Mouse (Mus musculus) leukemia stem cell, adult 10-12 weeks (primary cell): Measurements from ENCODE around the gene Zfp759. TPM values are rescaled to one million over a fixed set of nuclear protein-coding genes. Genes with fewer than 3 reads are reported as not detected.

Source experiments
- polyA plus RNA-seq: library from polyadenylated mRNA; stranded (reverse); fragments of >175 nt; gene quantifications from 2 replicates; pipeline ENCODE4 v1.2.3, GENCODE M21; 2012; ENCODE audit warnings: low replicate concordance

The Zfp759 gene
- polyA plus RNA-seq = 0.07 and 0.44 TPM in 2 replicates

DNA sequence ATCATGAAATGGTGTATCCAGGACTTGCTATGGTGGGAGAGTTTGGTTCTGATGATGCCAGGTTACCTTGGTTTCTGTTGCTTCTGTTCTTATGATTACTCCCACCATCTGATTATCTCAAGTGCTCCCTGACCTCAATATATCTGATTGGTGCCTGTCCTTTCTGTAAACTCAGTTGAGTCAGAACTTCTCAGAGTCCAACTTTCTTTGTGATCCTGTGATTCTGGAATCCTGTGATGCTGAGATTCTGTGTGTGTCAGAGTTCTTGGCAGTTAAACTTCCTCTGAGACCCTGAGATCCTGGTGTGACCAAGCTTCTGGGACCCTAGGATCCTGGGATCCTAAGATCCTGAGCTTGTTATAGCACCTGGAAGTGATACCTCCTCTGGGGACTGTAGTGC, at the start of gene Zfp759:
Zfp759 (plus strand) TSS at position 301 of the 400 bp plus-strand sequence.

DNA sequence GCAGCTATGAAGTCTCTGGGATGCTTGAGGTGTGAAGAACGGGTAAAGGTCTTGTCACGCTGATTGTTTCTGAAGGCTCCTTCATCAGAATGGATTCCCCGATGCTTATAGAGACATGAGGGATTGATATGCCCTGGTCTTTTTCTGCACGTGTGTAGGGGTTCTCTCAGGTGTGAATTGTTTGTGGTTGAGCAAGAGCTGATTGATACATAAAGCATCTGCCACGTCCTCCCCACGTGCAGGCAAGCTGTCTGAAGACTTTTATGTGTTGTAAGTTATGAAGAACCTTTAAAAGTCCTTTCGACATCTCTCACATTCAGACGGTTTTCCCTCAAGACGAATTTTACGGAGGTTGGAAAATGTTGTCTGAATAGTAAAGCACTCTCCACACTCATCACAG, 23.6 kb upstream of the Zfp759 start, which contains the start of gene Zfp708:
Zfp708 (minus strand) TSS at position 101 of the 400 bp plus-strand sequence.

DNA sequence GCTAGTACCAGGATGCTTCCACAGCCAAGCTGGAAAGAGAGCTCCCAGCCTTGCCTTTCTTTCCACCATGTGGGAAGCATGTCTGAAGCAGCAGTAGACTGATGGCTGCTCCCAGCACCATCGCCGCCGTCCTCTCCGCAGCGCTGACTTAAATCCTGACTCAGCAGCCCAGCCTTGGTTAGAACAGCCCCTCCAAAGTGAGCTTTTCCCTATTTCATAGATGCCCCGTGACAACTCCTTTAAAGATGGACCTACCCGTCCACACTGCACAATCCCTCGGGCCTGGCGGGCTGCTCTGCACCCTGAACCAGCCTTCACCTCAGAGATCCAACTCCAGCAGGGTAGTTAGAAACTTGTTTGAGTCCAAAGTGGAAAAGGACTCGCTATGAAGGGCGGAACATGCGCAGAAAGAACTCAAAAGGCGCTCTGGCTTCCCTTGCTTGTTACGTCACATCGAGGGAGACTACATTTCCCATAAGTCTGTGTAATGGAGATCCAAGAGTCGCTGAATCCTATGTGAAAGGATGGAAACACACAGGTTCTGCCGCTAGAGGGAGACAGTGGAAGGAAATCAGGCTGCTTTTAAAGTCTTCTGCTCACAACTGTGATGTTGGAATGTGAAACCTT, 13.2 kb upstream of the Zfp759 start, which contains the start of gene Gm28557:
Gm28557 (minus strand) TSS at position 411 of the 627 bp plus-strand sequence.

DNA sequence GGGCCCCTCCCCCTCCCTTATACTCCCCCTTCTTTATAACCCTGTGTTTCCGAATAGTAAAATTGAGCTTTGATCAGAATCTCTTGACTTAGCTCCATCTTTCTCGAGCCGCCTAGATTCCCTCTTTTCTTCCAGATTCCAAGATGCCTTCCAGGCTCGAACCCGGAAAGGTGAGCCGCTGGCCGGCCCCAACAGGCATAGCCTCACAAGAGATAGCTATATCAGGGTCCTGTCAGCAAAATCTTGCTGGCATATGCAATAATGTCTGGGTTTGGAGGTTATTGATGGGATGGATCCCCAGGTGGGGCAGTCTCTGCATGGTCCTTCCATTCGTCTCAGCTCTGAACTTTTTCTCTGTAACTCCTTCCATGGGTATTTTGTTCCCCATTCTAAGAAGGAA, 5.3 kb upstream of the Zfp759 start, which contains the start of gene Rslcan18:
Rslcan18 (minus strand) TSS at position 101 of the 400 bp plus-strand sequence.

DNA sequence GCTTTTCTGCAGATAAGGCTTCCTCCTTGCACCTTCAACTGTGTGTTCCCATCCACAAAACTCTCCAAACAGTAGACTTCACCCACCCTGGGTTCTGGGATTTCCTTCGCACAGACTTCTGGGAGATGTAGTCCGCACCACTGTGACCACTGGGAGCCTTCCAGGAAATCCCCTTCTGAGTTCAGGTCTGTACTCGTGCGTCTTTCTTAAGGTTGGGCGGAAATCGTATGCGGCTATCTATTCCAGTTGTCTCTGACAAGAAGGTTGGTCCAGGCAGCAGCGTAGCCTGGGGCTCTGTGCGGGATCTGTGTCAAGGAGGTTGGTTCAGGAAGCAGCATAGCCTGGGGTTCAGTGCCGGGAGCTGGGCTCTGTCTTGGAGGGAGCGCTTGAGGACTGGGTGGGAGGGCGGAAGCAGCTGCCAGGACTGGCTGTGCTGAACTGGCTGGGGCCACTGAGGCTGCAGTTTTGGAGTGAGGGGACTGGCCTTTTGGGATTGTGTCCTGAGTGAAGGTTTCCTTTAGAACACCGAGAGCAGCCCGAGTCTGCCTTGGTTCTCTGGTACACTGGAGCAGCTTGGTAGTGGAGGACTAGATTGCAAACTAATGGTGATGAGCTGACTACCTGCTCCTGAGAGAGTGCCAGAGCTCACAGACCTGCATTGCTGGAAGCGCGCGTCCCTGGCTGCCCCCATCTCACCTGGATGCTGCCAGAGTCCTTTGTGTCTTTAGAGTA, 51.7 kb downstream of the Zfp759 start, which contains the start of gene Rsl1:
Rsl1 (plus strand) TSS at position 192 of the 732 bp plus-strand sequence.

Other genes starting within 250 kb of the Zfp759 start
- 0.19 TPM in 1 of 2 replicates, not detected in the other for gene Gm10767, start 216.7 kb upstream of the Zfp759 start, polyA plus RNA-seq
- gene Zfp712, start 60.5 kb upstream of the Zfp759 start, polyA plus RNA-seq = 0.11 TPM in 1 of 2 replicates, not detected in the other
- gene Zfp708, start 23.7 kb upstream of the Zfp759 start, polyA plus RNA-seq = not detected in 2 replicates
- 0.16 TPM in 1 of 2 replicates, not detected in the other for gene Gm28557, start 13.1 kb upstream of the Zfp759 start, polyA plus RNA-seq
- gene Rslcan18, start 5.4 kb upstream of the Zfp759 start, polyA plus RNA-seq = not detected in 2 replicates
- gene Rsl1, start 51.5 kb downstream of the Zfp759 start, polyA plus RNA-seq = 0.08 and 0.12 TPM in 2 replicates
- 0.18 TPM in 1 of 2 replicates, not detected in the other for gene Zfp455, start 72.8 kb downstream of the Zfp759 start, polyA plus RNA-seq
- 0.06 and 0.10 TPM in 2 replicates for gene Zfp458, start 156.8 kb downstream of the Zfp759 start, polyA plus RNA-seq
- gene Zfp457, start 184.8 kb downstream of the Zfp759 start, polyA plus RNA-seq = not detected in 2 replicates
- gene Zfp595, start 210.9 kb downstream of the Zfp759 start, polyA plus RNA-seq = 0.16 and 0.20 TPM in 2 replicates
- gene Gm28044, start 238.9 kb downstream of the Zfp759 start, polyA plus RNA-seq = not detected in 2 replicates
- 0.25 TPM in 1 of 2 replicates, not detected in the other for gene Zfp953, start 238.9 kb downstream of the Zfp759 start, polyA plus RNA-seq